Mouse (Mus musculus): ENCODE results near the gene Klhdc7b. TPM values are rescaled to one million over a fixed set of nuclear protein-coding genes. Genes with fewer than 3 reads are reported as not detected.
A peak's percentile ranks its signal among the peaks of the same experiment; 100 is the strongest.

Gene Klhdc7b
- total and polyA plus RNA-seq, 3 experiments, result 0.05 TPM; not detected in 2

GRCm38 (mm10) chr15:89372536-89372935, 12.2 kb upstream of the Klhdc7b start:
- Histone ChIP-seq H3K36me3 (replicated peaks) (peaks cover 67% of the 10 kb centered on the region), H3K27me3 (ENCODE audit: insufficient read depth, low read length) (no peaks in the 10 kb centered on the region), H3K4me3 (ENCODE audit: low read depth, low read length) (peak overlapping the region; percentile 86), H3K9me3 (replicated peaks) (peaks cover 3% of the 10 kb centered on the region; the same call in 1 of the 2 replicates), H3K4me1 (ENCODE audit: insufficient read depth, low read depth, low read length) (peaks cover 57% of the 10 kb centered on the region)
- TF ChIP-seq POLR2AphosphoS5 (IDR thresholded peaks at IDR 0.05; ENCODE audit: insufficient replicate concordance, low read depth, low read length) (no peak), GATA1 (IDR thresholded peaks at IDR 0.05; ENCODE audit: borderline replicate concordance, low read length) (no peak), CTCF (IDR thresholded peaks at IDR 0.05; ENCODE audit: low read depth, low read length) (no peak), TAL1 (conservative IDR thresholded peaks at IDR 0.05; ENCODE audit: low read depth, low read length) (no peak), GATA2 (IDR thresholded peaks at IDR 0.05; ENCODE audit: borderline replicate concordance, low read depth, low read length) (no peak)
- DNase-seq (ENCODE audit: low spot score) (no peak), ATAC-seq (ENCODE audit: extremely low read depth, insufficient number of reproducible peaks, low FRiP score, poor library complexity, severe bottlenecking) (no peak)

GRCm38 (mm10) chr15:89373027-89373761, 11.5 kb upstream of the Klhdc7b start:
- H3K4me3 ChIP-seq (ENCODE audit: low read depth, low read length), result peak overlapping the region; percentile 86
- peaks cover 60% of the 10 kb centered on the region for H3K36me3 ChIP-seq (replicated peaks)
- H3K27me3 ChIP-seq (ENCODE audit: insufficient read depth, low read length), result no peaks in the 10 kb centered on the region; the same call in 1 of the 2 replicates
- peak; percentile 30; the same call in 1 of the 2 replicates for TF ChIP-seq CTCF (IDR thresholded peaks at IDR 0.05; ENCODE audit: low read depth, low read length)
- no peak; the same call in 1 of the 2 replicates for TF ChIP-seq POLR2AphosphoS5 (IDR thresholded peaks at IDR 0.05; ENCODE audit: insufficient replicate concordance, low read depth, low read length)
- peak; percentile 75 for ATAC-seq (ENCODE audit: extremely low read depth, insufficient number of reproducible peaks, low FRiP score, poor library complexity, severe bottlenecking)
- DNase-seq (ENCODE audit: low spot score), result peak; percentile 89
- H3K9me3 ChIP-seq (replicated peaks), result peaks cover 10% of the 10 kb centered on the region
- peaks cover 57% of the 10 kb centered on the region for H3K4me1 ChIP-seq (ENCODE audit: insufficient read depth, low read depth, low read length)

DNA sequence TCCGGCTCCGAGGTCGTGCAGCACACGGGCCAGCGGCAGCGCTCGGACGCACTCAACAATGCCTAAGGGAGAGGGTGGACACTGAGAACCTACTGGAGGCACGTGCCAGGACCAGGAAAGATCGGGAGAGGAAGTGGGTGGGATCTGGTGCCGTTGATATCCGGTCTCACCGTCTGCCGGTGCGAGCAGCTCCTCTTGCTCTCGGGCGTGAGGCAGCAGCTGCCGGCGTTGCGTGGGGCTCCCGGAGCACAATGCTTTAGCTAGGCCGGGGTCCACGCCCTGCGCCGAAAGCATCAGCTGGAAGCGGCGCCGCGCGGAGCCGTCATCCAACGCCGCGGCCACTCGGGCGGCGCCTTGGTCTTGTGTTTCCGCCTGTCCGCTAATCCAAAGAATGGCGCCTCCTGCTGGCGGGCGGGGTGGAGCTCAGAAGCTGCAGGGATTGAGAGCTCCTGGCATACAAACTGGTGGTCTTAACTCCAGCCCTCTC, 10.9 kb upstream of the Klhdc7b start, which contains the start of gene Sco2:
TSS of gene Sco2 (minus strand) at position 85 of the 487 bp plus-strand sequence.
- H3K27me3 ChIP-seq (ENCODE audit: insufficient read depth, low read length), result peaks cover 1% of the 10 kb centered on the region; the same call in 1 of the 2 replicates
- peak; percentile 65 for ATAC-seq (ENCODE audit: extremely low read depth, insufficient number of reproducible peaks, low FRiP score, poor library complexity, severe bottlenecking)
- peak; percentile 86 for DNase-seq (ENCODE audit: low spot score)
- H3K4me1 ChIP-seq (ENCODE audit: insufficient read depth, low read depth, low read length), result peaks cover 57% of the 10 kb centered on the region
- peak within 1 kb of the TSS; percentile 86 for H3K4me3 ChIP-seq (ENCODE audit: low read depth, low read length)
- peaks cover 16% of the 10 kb centered on the region for H3K9me3 ChIP-seq (replicated peaks)
- TF ChIP-seq POLR2AphosphoS5 (IDR thresholded peaks at IDR 0.05; ENCODE audit: insufficient replicate concordance, low read depth, low read length) (0 out of 2 replicates have a peak, but pooled peaks have one; percentile 77), GATA1 (IDR thresholded peaks at IDR 0.05; ENCODE audit: borderline replicate concordance, low read length) (no peak), CTCF (IDR thresholded peaks at IDR 0.05; ENCODE audit: low read depth, low read length) (peak; percentile 72; the same call in 1 of the 2 replicates)
- H3K36me3 ChIP-seq (replicated peaks), result peaks cover 54% of the 10 kb centered on the region

DNA sequence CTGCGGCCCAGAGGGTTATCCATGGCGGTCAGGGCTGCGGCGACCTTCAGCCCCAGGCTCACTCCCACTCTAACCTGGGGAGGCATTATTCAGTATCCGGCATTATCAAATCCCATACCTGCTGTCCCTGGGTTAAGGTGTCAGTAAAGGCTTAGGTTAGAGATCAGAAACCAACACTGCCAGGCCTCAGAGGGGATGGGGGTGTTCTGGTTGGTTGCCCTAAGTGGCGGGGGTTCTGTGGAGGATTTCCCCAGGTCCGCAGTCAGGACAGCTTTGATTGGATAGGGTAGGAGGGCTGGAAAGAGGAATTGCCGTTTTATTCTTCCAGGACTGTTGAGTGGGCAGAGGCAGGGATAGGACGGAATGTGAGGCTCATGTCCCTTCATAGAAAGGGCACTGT, 10.4 kb upstream of the Klhdc7b start:
- peak overlapping the region; percentile 86 for H3K4me3 ChIP-seq (ENCODE audit: low read depth, low read length)
- H3K4me1 ChIP-seq (ENCODE audit: insufficient read depth, low read depth, low read length), result peaks cover 55% of the 10 kb centered on the region
- peaks cover 20% of the 10 kb centered on the region for H3K9me3 ChIP-seq (replicated peaks)
- no peak for ATAC-seq (ENCODE audit: extremely low read depth, insufficient number of reproducible peaks, low FRiP score, poor library complexity, severe bottlenecking)
- TF ChIP-seq GATA1 (IDR thresholded peaks at IDR 0.05; ENCODE audit: borderline replicate concordance, low read length) (no peak), CTCF (IDR thresholded peaks at IDR 0.05; ENCODE audit: low read depth, low read length) (no peak), TAL1 (conservative IDR thresholded peaks at IDR 0.05; ENCODE audit: low read depth, low read length) (no peak)
- peaks cover 6% of the 10 kb centered on the region; the same call in 1 of the 2 replicates for H3K27me3 ChIP-seq (ENCODE audit: insufficient read depth, low read length)
- H3K36me3 ChIP-seq (replicated peaks), result peaks cover 49% of the 10 kb centered on the region
- no peak for DNase-seq (ENCODE audit: low spot score)

DNA sequence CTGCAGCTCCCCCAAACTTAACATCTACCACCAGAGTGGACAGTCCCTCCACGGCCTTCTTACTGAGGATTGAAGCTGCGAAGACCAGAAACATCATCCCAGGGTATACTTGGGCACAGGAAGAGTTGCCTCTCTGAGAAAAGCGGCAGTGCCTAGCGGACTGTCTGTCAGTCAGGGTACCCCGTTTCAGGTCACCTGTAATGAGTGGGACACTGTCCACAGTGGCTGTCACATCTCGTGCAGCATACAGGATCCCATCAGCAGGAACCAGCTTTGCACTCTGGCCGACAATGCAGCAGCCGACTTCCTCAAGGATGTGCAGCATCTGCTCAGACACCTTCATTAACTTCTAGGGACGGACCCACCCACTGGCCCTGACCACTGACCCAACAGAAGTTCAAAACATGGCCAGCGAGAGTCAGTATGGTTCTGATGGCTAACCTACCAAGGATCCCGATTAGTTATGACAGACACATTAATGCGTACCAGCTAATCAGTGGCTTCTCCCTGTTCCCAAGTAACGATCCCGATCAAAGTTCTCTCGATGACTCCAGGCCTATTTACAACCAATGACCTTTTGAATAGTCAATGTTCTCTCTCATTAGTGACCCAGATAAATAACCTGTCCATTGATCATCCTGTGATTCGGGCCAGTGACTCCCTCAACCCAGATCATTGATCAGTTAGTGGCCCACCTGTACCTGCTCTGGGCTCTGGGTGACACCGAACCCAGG, 9.7 kb upstream of the Klhdc7b start:
- H3K27me3 ChIP-seq (ENCODE audit: insufficient read depth, low read length), result peaks cover 8% of the 10 kb centered on the region; the same call in 1 of the 2 replicates
- TF ChIP-seq GATA1 (IDR thresholded peaks at IDR 0.05; ENCODE audit: borderline replicate concordance, low read length), result no peak
- no peak for TF ChIP-seq TAL1 (conservative IDR thresholded peaks at IDR 0.05; ENCODE audit: low read depth, low read length)
- DNase-seq (ENCODE audit: low spot score) (no peak), ATAC-seq (ENCODE audit: extremely low read depth, insufficient number of reproducible peaks, low FRiP score, poor library complexity, severe bottlenecking) (no peak)
- peaks cover 20% of the 10 kb centered on the region for H3K9me3 ChIP-seq (replicated peaks)
- H3K36me3 ChIP-seq (replicated peaks), result peaks cover 43% of the 10 kb centered on the region
- peak overlapping the region; percentile 86; the same call in 1 of the 2 replicates for H3K4me3 ChIP-seq (ENCODE audit: low read depth, low read length)
- peaks cover 49% of the 10 kb centered on the region for H3K4me1 ChIP-seq (ENCODE audit: insufficient read depth, low read depth, low read length)

- no peak for TF ChIP-seq GATA1 (IDR thresholded peaks at IDR 0.05; ENCODE audit: borderline replicate concordance, low read length)
- TF ChIP-seq GATA2 (IDR thresholded peaks at IDR 0.05; ENCODE audit: borderline replicate concordance, low read depth, low read length), result no peak
- no peak for TF ChIP-seq CTCF (IDR thresholded peaks at IDR 0.05; ENCODE audit: low read depth, low read length)
- TF ChIP-seq POLR2AphosphoS5 (IDR thresholded peaks at IDR 0.05; ENCODE audit: insufficient replicate concordance, low read depth, low read length), result no peak
- TF ChIP-seq TAL1 (conservative IDR thresholded peaks at IDR 0.05; ENCODE audit: low read depth, low read length), result no peak
- Histone ChIP-seq H3K27me3 (ENCODE audit: insufficient read depth, low read length) (peaks cover 8% of the 10 kb centered on the region; the same call in 1 of the 2 replicates), H3K4me3 (ENCODE audit: low read depth, low read length) (no peak overlapping the region), H3K4me1 (ENCODE audit: insufficient read depth, low read depth, low read length) (peaks cover 38% of the 10 kb centered on the region), H3K9me3 (replicated peaks) (peaks cover 20% of the 10 kb centered on the region), H3K36me3 (replicated peaks) (peaks cover 32% of the 10 kb centered on the region)
- ATAC-seq (ENCODE audit: extremely low read depth, insufficient number of reproducible peaks, low FRiP score, poor library complexity, severe bottlenecking), result no peak
- DNase-seq (ENCODE audit: low spot score), result no peak
These were observed 8.7 kb upstream of the Klhdc7b start for GRCm38 (mm10) chr15:89376040-89376439.

All from G1E (cell line).